Mouse (Mus musculus) heart, postnatal 0 days (tissue): ENCODE data around the gene Adcy2.

Experiments used
- CTCF ChIP-seq: IDR thresholded peaks from 2 replicates; pipeline ENCODE4 v1.5.1; 2016; ENCODE audit warnings: antibody characterized with exemption, control low read depth, low read depth
- EP300 ChIP-seq: IDR thresholded peaks from 2 replicates; pipeline ENCODE4 v1.6.1; 2016; ENCODE audit warnings: antibody characterized with exemption, low read depth

GRCm38 (mm10) chr13:68577945-68578344 lies 421.4 kb downstream of the Adcy2 start:
- TF ChIP-seq CTCF (no peak), EP300 (no peak)
